ENCODE assay signal across 9 mouse cellular contexts in the genomic region with DNA sequence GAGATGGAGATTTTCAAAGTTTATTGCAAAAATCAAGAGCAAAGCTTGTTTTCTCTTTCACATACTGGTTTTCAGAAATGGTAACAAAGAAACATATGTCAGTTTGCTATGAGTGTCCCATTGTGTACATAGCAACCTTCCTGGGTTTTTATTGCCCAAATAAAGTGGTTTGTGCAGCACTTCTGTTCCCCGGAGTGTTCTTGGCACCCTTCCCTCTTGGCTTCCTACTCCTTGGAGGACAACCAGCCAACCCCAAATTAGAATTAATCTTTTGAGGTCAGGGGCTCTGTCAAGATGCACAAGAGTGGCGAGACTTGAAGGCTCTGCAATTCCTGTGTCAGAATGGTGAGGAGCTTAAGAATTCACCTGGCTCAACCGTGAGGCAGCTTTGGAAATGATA. TPM values are rescaled to one million over a fixed set of nuclear protein-coding genes. Genes with fewer than 3 reads are reported as not detected.
DNase-seq lines count a peak whose midpoint lies in the region; ATAC-seq and TF ChIP-seq lines count a peak whose summit lies in the region.
"Had no signal": no experiment of that assay in that cellular context is flagged by ENCODE, and none has a peak within 500 bp of the region (broad histone marks: within the 10 kb centered on the region; RNA-seq: fewer than 3 reads in every experiment).

No protein-coding gene starts in this region.

- ATAC-seq in heart, embryonic 11.5 days (replicated peaks; ENCODE audit: insufficient number of reproducible peaks, low FRiP score, low TSS enrichment), result no peak
- ATAC-seq in heart, embryonic 16.5 days (replicated peaks; ENCODE audit: extremely low read depth, insufficient read depth, low FRiP score), result 0 out of 2 replicates have a peak, but pooled peaks have one; percentile 32
- peak; percentile 48; the same call in 1 of the 2 replicates for ATAC-seq in stomach, embryonic 15.5 days (ENCODE audit: insufficient read depth, low FRiP score, low read depth)

- no peaks in the 10 kb centered on the region for H3K79me2 ChIP-seq in heart, adult 2 months (replicated peaks; ENCODE audit: control insufficient read depth, insufficient read depth, low read length)

- H3K4me2 ChIP-seq in heart, embryonic 11.5 days, result no peak overlapping the region
- H3K4me2 ChIP-seq in heart, embryonic 16.5 days (ENCODE audit: low read depth, low read length), result no peak overlapping the region
- H3K4me2 ChIP-seq in stomach, embryonic 15.5 days, result no peak overlapping the region
- H3K4me2 ChIP-seq: limb, embryonic 13.5 days had no signal

- no peak overlapping the region for H3K9ac ChIP-seq in heart, adult 2 months (ENCODE audit: low read depth, low read length)
- H3K9ac ChIP-seq in heart, embryonic 11.5 days (ENCODE audit: low read depth, low read length), result no peak overlapping the region
- no peak overlapping the region for H3K9ac ChIP-seq in heart, embryonic 16.5 days (ENCODE audit: low read length)
- H3K9ac ChIP-seq in stomach, embryonic 15.5 days, result no peak overlapping the region
- H3K9ac ChIP-seq: limb, embryonic 13.5 days had no signal

- intact Hi-C loops in heart, adult 2 months (cut with DNase I), result no loop called here

- H3K9me3 ChIP-seq in heart, embryonic 11.5 days (replicated peaks; ENCODE audit: control insufficient read depth, low read length), result no peaks in the 10 kb centered on the region
- no peaks in the 10 kb centered on the region for H3K9me3 ChIP-seq in heart, embryonic 16.5 days (replicated peaks; ENCODE audit: control insufficient read depth, low read length)
- no peaks in the 10 kb centered on the region for H3K9me3 ChIP-seq in stomach, embryonic 15.5 days
- H3K9me3 ChIP-seq: limb, embryonic 13.5 days had no signal

- DNase-seq in heart, adult 2 months, result peak; percentile 25 to 26
- DNase-seq in brain, adult 2 months (ENCODE audit: low read depth, low spot score), result peak; percentile 45
- DNase-seq in kidney, postnatal 36 days, result peak; percentile 46 to 51
- no peak for DNase-seq in T-cell, adult 2 months (ENCODE audit: low spot score)
- no peak for DNase-seq in right cerebral cortex, postnatal 36 days (ENCODE audit: low spot score in 2 of 2)

- peak overlapping the region; percentile 15 for H3K27ac ChIP-seq in heart, adult 2 months
- no peak overlapping the region for H3K27ac ChIP-seq in heart, embryonic 11.5 days (ENCODE audit: low read depth, low read length)
- no peak overlapping the region; the same call in 1 of the 2 replicates for H3K27ac ChIP-seq in heart, embryonic 16.5 days (ENCODE audit: low read length)
- peak overlapping the region; percentile 86 for H3K27ac ChIP-seq in stomach, embryonic 15.5 days
- H3K27ac ChIP-seq: limb, embryonic 13.5 days had no signal

- no peak for TF ChIP-seq CTCF in heart, adult 2 months (IDR thresholded peaks at IDR 0.05)

- no peak for TF ChIP-seq EP300 in heart, adult 2 months (IDR thresholded peaks at IDR 0.05; ENCODE audit: insufficient read depth, low read depth, low read length)

- H3K4me3 ChIP-seq in heart, adult 2 months, result no peak overlapping the region
- no peak overlapping the region for H3K4me3 ChIP-seq in heart, embryonic 11.5 days (ENCODE audit: low read depth, low read length)
- no peak overlapping the region for H3K4me3 ChIP-seq in heart, embryonic 16.5 days (ENCODE audit: low read length)
- no peak overlapping the region for H3K4me3 ChIP-seq in stomach, embryonic 15.5 days (replicated peaks)
- H3K4me3 ChIP-seq: limb, embryonic 13.5 days had no signal

- H3K36me3 ChIP-seq in heart, adult 2 months (ENCODE audit: control insufficient read depth, insufficient read depth, low read length), result no peaks in the 10 kb centered on the region
- H3K36me3 ChIP-seq in heart, embryonic 11.5 days (ENCODE audit: control insufficient read depth, insufficient read depth, low read length), result no peaks in the 10 kb centered on the region
- H3K36me3 ChIP-seq in heart, embryonic 16.5 days (ENCODE audit: control insufficient read depth, insufficient read depth), result no peaks in the 10 kb centered on the region
- no peaks in the 10 kb centered on the region for H3K36me3 ChIP-seq in stomach, embryonic 15.5 days
- H3K36me3 ChIP-seq: limb, embryonic 13.5 days had no signal

- no peaks in the 10 kb centered on the region for H3K27me3 ChIP-seq in heart, adult 2 months (ENCODE audit: control insufficient read depth, insufficient read depth, low read length)
- H3K27me3 ChIP-seq in heart, embryonic 11.5 days (ENCODE audit: control insufficient read depth, insufficient read depth, low read length), result no peaks in the 10 kb centered on the region
- no peaks in the 10 kb centered on the region for H3K27me3 ChIP-seq in heart, embryonic 16.5 days (ENCODE audit: control insufficient read depth, insufficient read depth, low read length)
- H3K27me3 ChIP-seq in stomach, embryonic 15.5 days (replicated peaks), result no peaks in the 10 kb centered on the region
- H3K27me3 ChIP-seq: limb, embryonic 13.5 days had no signal

- peaks cover 4% of the 10 kb centered on the region for H3K4me1 ChIP-seq in heart, adult 2 months (ENCODE audit: control insufficient read depth, insufficient read depth, low read length)
- H3K4me1 ChIP-seq in heart, embryonic 11.5 days (ENCODE audit: control insufficient read depth, insufficient read depth, low read length), result no peaks in the 10 kb centered on the region; the same call in 1 of the 2 replicates
- H3K4me1 ChIP-seq in heart, embryonic 16.5 days (ENCODE audit: control insufficient read depth, insufficient read depth, low read length), result peaks cover 9% of the 10 kb centered on the region
- H3K4me1 ChIP-seq in stomach, embryonic 15.5 days, result peaks cover 4% of the 10 kb centered on the region

- 10% methylated on average over 3 of the region's 3 CpGs for WGBS in heart, adult 2 months
- 44% methylated on average over 3 of the region's 3 CpGs for WGBS in heart, embryonic 11.5 days (ENCODE audit: insufficient replicate concordance)
- WGBS in heart, embryonic 16.5 days, result 26% methylated on average over 3 of the region's 3 CpGs
- WGBS in stomach, embryonic 15.5 days, result 14% methylated on average over 3 of the region's 3 CpGs

- TF ChIP-seq POLR2A in heart, adult 2 months (IDR thresholded peaks at IDR 0.05; ENCODE audit: insufficient read depth, low read depth, low read length), result no peak

RNA-seq across cellular contexts. Expression of a gene that starts 55.6 kb away (rescaled TPM):
- total RNA-seq in heart, adult 2 months (2021), result 1 to 10 TPM; 7.3 to 7.6 TPM
- polyA plus RNA-seq in heart, adult 2 months (2012; rRNA removed), result 5.4 and 6.6 TPM in 2 replicates
- polyA plus RNA-seq in heart, embryonic 11.5 days (2014; fragmentation: Nextera tagmentation; extraction: Ambion mirVana), result 18.6 and 23.8 TPM in 2 replicates
- 19.5 and 20.4 TPM in 2 replicates for polyA plus RNA-seq in heart, embryonic 16.5 days (2015; fragmentation: Nextera tagmentation; extraction: Ambion mirVana)
- 23.2 and 23.6 TPM in 2 replicates for polyA plus RNA-seq in stomach, embryonic 15.5 days (2015; fragmentation: Nextera tagmentation; extraction: Ambion mirVana)

Comparison
In these comparisons a context has a peak if more than half of its experiments do, and no peak if none do; other contexts are left out.
1. H3K27ac ChIP-seq: peak in heart, adult 2 months (single experiment) and stomach, embryonic 15.5 days (single experiment); none in heart, embryonic 11.5 days (single experiment) and heart, embryonic 16.5 days (single experiment).
2. DNase-seq: peak in heart, adult 2 months (2 of 2), brain, adult 2 months (single experiment) and kidney, postnatal 36 days (2 of 2); none in T-cell, adult 2 months (single experiment) and right cerebral cortex, postnatal 36 days (0 of 2).